Mouse (Mus musculus) heart, postnatal 36 days (tissue): ENCODE measurements at regions not wholly inside any gene's neighbourhood (a gene's known extent, or its start where the extent isn't known, plus 50 kb on each side); places are given as distances from the start of the nearest gene placed in this dataset.

Experiments used
- DNase-seq, 2 experiments: peaks; one replicate each; pipeline ENCODE4 v3.0.0; 2021 to 2022
- intact Hi-C: fragments of 180-260 bp; cut with DNase I; formaldehyde crosslinking; loops from one replicate; pipeline ENCODE4 v1.15.1; 2025

DNA sequence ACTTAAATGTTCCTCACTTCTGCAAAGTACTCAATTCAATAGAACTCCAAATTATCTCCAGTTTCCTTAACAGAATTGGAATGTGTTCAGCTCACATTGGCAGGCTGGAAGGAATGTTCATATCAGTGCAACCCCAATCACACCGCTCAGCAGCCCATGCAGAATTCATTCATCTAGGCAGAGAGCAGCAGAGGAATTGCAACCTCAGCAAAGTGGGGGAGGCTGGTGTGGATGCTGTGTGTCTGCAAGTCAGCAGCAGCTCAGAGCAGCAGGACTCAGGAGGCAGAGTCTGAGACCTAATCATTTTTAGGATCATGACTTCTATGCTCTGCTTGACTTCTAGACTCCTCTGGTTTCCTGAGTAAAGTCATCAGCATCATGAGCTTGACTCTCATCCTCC, 100.7 kb upstream of the Chrna7 start:
- no peak for DNase-seq
- intact Hi-C loops: no loop called here

DNA sequence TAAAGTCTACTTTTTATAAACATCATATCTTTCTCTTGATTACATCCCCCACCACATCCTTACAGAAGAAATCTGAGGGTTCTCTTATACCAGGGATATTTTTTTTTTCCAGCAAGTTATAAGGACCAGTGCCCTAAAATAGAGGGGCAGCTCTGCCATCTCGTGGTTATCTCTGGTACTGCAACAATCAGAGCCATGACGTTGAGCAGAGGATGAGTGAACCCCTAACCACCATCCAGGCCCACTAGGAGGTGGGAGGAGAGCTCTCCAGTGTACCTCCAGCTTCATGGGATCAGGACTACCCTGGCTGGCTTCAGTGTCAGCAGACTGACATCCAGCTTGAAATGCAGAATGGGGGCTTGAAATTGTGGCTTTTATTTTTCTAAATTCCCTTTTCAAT, 107.2 kb upstream of the Chrna7 start:
- intact Hi-C loops: loop anchor here (1.0 kb wide), 1 partner anchor 395 kb away; no protein-coding TSS in a partner anchor
- peak; percentile 25 to 42 for DNase-seq

DNA sequence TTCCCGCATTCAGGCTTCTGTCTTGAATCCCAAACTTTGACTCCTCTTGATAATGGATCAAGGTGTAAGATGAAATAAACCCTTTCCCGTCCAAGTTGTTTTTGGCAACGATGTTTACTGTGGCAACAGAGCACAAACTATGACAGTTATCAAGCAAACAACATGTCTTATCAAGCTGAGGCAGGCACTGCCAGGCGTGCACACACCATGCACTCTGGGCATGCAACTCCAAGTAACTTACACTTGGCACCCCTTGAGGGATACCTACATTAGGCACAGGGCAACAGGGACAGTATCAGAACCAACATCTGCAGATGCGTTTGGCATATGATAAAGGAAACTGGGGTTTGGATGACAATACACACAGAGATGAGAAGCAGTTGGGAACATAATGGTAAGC, 108.8 kb upstream of the Chrna7 start:
- DNase-seq: no peak
- intact Hi-C loops: loop anchor here (10.0 kb wide), 1 partner anchor 354 kb away; no protein-coding TSS in a partner anchor

DNA sequence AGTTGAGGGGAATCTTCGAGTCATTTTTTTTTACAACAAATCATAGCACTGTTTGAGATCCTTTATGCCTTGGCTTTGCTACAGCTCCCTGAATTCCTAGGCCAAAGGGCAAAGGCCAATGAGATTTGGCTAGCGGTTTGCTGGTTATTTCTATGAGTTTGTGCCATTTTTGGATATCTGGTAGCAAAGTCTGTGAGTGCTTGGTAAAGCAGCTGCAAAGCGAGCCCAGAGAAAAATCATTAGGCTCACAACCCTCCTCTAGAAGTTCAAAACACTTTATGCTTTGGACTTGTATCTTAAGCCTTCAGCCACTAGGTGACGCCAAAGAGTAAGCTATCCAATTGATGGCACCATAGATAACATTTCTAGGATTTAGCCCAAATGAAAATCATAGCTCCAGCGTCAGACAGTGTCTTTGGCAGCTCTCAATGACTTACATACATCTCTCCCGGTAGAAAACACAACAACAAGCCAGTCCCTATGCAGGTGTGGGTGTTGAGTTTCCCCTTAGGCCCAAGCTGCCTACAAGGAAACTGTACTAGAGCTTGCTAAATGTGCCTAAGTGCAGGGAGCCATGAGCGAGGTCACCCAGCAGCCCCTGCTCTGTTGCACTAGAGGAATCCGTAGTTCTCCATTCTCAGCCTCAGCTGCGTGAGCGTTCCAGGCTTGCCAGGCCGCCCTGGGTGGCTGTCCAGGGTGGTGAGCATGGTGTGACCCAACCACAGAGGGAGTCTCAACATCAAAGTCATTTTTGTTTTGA, 109.8 kb upstream of the Chrna7 start:
- DNase-seq: no peak
- intact Hi-C loops: loop anchor here (10.0 kb wide), 1 partner anchor 353 kb away; no protein-coding TSS in a partner anchor

DNA sequence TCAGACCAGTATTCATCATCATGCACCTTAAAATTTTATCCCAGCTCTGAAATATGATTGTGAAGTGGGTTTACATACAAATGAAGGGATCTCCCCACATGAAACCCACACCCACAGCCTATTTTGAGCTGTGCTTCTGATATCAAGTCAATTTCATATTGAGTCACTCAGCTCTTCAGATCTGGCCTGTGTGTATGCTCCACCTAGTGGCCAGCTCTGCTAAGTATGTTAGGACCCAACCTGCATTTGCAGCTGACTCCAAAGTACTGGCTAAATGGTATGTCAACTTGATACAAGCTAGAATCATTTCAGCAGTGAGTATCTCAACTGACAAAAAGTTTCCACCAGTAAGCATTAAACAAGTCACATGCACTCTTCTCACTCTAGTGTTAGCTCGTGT, 109.4 kb upstream of the Otud7a start:
- DNase-seq: no peak
- intact Hi-C loops: no loop called here

DNA sequence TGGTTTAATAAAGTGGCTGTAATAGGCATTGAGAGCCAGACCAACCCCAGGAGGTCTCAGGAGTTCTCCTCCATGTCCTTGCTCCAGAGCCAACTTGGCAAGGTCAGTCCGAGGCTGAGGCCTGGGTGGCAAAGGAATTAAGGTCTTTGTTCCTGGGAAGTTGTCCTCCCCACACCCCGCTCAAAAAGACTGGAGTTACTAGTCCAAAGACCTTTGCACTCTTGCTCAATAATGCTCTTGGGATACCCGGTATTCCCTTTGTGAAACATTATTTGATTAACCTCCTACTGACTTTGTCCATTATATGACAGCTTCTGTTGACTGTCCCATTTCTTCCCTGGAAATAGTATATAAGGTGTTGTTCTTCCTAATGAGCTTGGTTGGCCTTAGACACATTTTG, 108.5 kb upstream of the Otud7a start:
- DNase-seq: no peak
- intact Hi-C loops: no loop called here

DNA sequence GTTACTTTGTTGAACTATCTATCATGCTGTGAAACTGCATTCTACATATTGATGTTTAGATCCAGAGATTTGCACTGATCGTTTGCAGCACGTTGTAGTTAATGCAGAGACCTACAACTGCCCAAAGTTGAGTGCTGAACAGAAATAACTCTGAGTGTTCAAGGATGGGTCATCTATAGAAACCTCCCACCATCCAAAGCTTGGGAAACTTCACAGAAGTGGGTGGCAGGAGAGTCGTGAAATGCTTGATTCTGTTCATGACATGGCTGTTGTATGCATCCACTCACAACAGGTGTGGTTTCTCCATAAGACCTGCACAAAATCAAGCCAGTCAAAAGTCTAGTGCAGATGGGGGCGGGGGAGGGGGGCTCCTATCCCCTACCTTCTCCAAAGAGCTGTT, 102.8 kb upstream of the Otud7a start:
- no peak for DNase-seq
- intact Hi-C loops: no loop called here

DNA sequence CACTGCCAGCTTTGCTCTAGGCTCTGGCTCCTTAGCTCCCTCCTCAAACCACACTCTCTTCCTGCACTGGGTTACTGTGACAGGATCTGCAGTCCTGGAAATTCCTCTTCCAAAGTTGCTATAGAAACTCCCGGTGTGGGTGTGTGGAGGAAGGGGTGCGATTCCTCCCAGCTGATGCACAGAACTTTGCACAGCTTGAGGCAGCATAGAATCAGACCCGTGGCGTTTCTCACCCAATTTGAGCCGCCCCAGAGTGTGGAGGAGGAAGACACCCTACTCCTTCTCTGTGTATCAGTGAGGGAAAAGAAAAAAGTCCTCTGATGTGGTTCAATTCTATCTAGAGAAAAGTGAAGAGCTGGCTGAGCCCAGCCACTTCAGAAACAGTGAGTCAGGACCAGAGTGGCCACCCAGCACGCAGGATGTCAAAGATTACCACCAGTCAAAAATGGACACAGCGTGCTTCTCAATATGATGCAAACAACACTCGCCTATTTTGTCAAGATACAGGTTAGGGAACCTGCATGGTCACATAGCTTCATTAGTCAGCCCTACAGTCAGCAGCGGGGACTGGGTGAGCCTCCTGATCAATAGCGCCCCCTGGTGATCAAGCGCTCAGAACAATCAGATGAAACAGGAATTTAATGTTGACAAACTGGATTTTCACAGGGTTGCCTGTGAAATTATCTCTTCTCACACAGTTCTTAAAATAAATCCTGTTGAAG, 98.7 kb upstream of the Otud7a start:
- intact Hi-C loops: no loop called here
- no peak for DNase-seq

DNA sequence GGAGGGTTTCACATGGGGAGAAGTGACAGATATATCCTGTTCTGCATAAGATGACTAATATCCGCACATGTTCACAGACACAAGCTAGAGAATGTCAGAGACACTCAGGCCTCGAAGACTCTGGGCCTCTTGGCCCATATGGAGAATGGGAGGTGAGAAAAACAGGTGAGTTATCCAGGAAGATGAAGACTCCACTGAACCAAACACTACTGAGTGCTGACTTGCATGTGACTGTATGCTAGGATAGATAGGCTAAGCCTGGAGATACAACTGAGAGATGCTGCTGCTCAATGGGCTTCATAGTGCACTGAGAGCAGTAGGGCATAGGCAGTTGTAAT, 98.2 kb upstream of the Otud7a start:
- DNase-seq: no peak
- intact Hi-C loops: no loop called here
